ENCODE assay signal across 21 mouse cellular contexts in the genomic region with DNA sequence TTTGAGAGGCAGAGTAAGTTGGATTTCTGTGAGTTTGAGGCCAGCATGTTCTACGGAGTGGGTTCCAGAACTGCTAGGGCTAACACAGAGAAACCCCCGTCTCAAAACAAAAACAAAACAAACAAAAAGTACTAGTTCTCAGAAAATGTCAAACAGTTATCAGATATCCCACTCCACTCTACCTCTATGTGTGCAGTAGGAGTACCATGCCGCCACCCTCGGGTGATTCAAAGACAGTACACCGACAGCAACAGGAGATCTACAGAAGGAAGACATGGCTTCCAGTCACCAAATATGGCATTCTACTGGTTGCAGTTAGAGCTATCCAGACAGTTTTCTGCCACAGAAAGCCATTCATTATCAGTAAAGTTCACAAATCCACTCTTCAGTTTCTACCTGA. TPM values are rescaled to one million over a fixed set of nuclear protein-coding genes. Genes with fewer than 3 reads are reported as not detected.
DNase-seq lines count a peak whose midpoint lies in the region; ATAC-seq and TF ChIP-seq lines count a peak whose summit lies in the region.
"Had no signal": no experiment of that assay in that cellular context is flagged by ENCODE, and none has a peak within 500 bp of the region (broad histone marks: within the 10 kb centered on the region; RNA-seq: fewer than 3 reads in every experiment).

No protein-coding gene starts in this region.

- H3K4me3 ChIP-seq in heart, embryonic 13.5 days, result no peak overlapping the region
- no peak overlapping the region for H3K4me3 ChIP-seq in heart, embryonic 11.5 days (ENCODE audit: low read depth, low read length)
- H3K4me3 ChIP-seq in liver, postnatal 0 days (ENCODE audit: low read depth, low read length), result no peak overlapping the region
- H3K4me3 ChIP-seq in liver, embryonic 11.5 days (ENCODE audit: low read depth, low read length), result no peak overlapping the region
- H3K4me3 ChIP-seq: embryonic facial prominence, embryonic 10.5 days; erythroblast, embryonic 14.5 days; gastrocnemius, adult 2 months; heart, adult 2 months; limb, embryonic 10.5 days; liver, embryonic 15.5 days; megakaryocyte, embryonic 14.5 days had no signal

- H3K4me2 ChIP-seq in heart, embryonic 13.5 days, result no peak overlapping the region
- H3K4me2 ChIP-seq in heart, embryonic 11.5 days, result no peak overlapping the region
- H3K4me2 ChIP-seq in liver, postnatal 0 days (ENCODE audit: low read depth, low read length), result no peak overlapping the region
- no peak overlapping the region for H3K4me2 ChIP-seq in liver, embryonic 11.5 days
- H3K4me2 ChIP-seq: liver, embryonic 15.5 days had no signal

- peak; percentile 29; the same call in 1 of the 2 replicates for TF ChIP-seq CTCF in liver, postnatal 0 days (IDR thresholded peaks at IDR 0.05; ENCODE audit: low read depth)

- 73% methylated on average over 5 of the region's 5 CpGs for WGBS in heart, embryonic 13.5 days
- WGBS in heart, embryonic 11.5 days (ENCODE audit: insufficient replicate concordance), result 71% methylated on average over 5 of the region's 5 CpGs
- 70% methylated on average over 5 of the region's 5 CpGs for WGBS in liver, postnatal 0 days (ENCODE audit: insufficient replicate concordance)
- WGBS in liver, embryonic 11.5 days, result 67% methylated on average over 5 of the region's 5 CpGs

- H3K27ac ChIP-seq in heart, embryonic 13.5 days (replicated peaks), result peak overlapping the region; percentile 78; the same call in 1 of the 2 replicates
- no peak overlapping the region for H3K27ac ChIP-seq in heart, embryonic 11.5 days (ENCODE audit: low read depth, low read length)
- no peak overlapping the region for H3K27ac ChIP-seq in liver, postnatal 0 days (ENCODE audit: low read depth)
- no peak overlapping the region for H3K27ac ChIP-seq in liver, embryonic 11.5 days (ENCODE audit: low read depth, low read length)
- H3K27ac ChIP-seq: embryonic facial prominence, embryonic 10.5 days; limb, embryonic 10.5 days; liver, embryonic 15.5 days had no signal

- no peak for ATAC-seq in heart, embryonic 13.5 days (ENCODE audit: extremely low read depth, insufficient number of reproducible peaks, low FRiP score, low TSS enrichment)
- ATAC-seq in heart, embryonic 11.5 days (replicated peaks; ENCODE audit: insufficient number of reproducible peaks, low FRiP score, low TSS enrichment), result no peak
- ATAC-seq in liver, postnatal 0 days, result no peak
- no peak for ATAC-seq in liver, embryonic 11.5 days (replicated peaks; ENCODE audit: low FRiP score)
- ATAC-seq in monocyte, adult 5-6 weeks (replicated peaks; ENCODE audit: insufficient number of reproducible peaks, low FRiP score, low TSS enrichment, poor library complexity, severe bottlenecking), result no peak
- ATAC-seq: forebrain, embryonic 16.5 days had no signal

- H3K9ac ChIP-seq in heart, embryonic 13.5 days, result no peak overlapping the region
- no peak overlapping the region for H3K9ac ChIP-seq in heart, embryonic 11.5 days (ENCODE audit: low read depth, low read length)
- no peak overlapping the region for H3K9ac ChIP-seq in liver, postnatal 0 days (replicated peaks)
- H3K9ac ChIP-seq in liver, embryonic 11.5 days (ENCODE audit: low read depth, low read length), result no peak overlapping the region
- H3K9ac ChIP-seq: liver, embryonic 15.5 days had no signal

- peaks cover 34% of the 10 kb centered on the region for H3K4me1 ChIP-seq in heart, embryonic 13.5 days
- H3K4me1 ChIP-seq in heart, embryonic 11.5 days (ENCODE audit: control insufficient read depth, insufficient read depth, low read length), result peaks cover 21% of the 10 kb centered on the region
- H3K4me1 ChIP-seq in liver, postnatal 0 days (ENCODE audit: insufficient read depth), result peaks cover 13% of the 10 kb centered on the region; the same call in 1 of the 2 replicates
- H3K4me1 ChIP-seq in liver, embryonic 11.5 days (replicated peaks; ENCODE audit: control insufficient read depth, insufficient read depth, low read length), result no peaks in the 10 kb centered on the region
- H3K4me1 ChIP-seq: liver, embryonic 15.5 days had no signal

- H3K36me3 ChIP-seq in heart, embryonic 13.5 days, result 0 out of 2 replicates have a peak, but pooled peaks cover under 1% of the 10 kb centered on the region
- H3K36me3 ChIP-seq in heart, embryonic 11.5 days (ENCODE audit: control insufficient read depth, insufficient read depth, low read length), result no peaks in the 10 kb centered on the region
- H3K36me3 ChIP-seq in liver, postnatal 0 days (replicated peaks; ENCODE audit: insufficient read depth, low read length), result no peaks in the 10 kb centered on the region
- H3K36me3 ChIP-seq in liver, embryonic 11.5 days (ENCODE audit: control insufficient read depth, insufficient read depth, low read length), result no peaks in the 10 kb centered on the region
- H3K36me3 ChIP-seq: liver, embryonic 15.5 days had no signal

- no peaks in the 10 kb centered on the region for H3K27me3 ChIP-seq in heart, embryonic 13.5 days (replicated peaks)
- no peaks in the 10 kb centered on the region; the same call in 1 of the 2 replicates for H3K27me3 ChIP-seq in heart, embryonic 11.5 days (ENCODE audit: control insufficient read depth, insufficient read depth, low read length)
- H3K27me3 ChIP-seq in liver, postnatal 0 days (ENCODE audit: insufficient read depth, low read length), result no peaks in the 10 kb centered on the region
- no peaks in the 10 kb centered on the region for H3K27me3 ChIP-seq in liver, embryonic 11.5 days (replicated peaks; ENCODE audit: control insufficient read depth, insufficient read depth, low read length)
- H3K27me3 ChIP-seq: liver, embryonic 15.5 days; megakaryocyte, embryonic 14.5 days had no signal

- H3K9me3 ChIP-seq in heart, embryonic 13.5 days, result no peaks in the 10 kb centered on the region
- H3K9me3 ChIP-seq in heart, embryonic 11.5 days (replicated peaks; ENCODE audit: control insufficient read depth, low read length), result no peaks in the 10 kb centered on the region
- H3K9me3 ChIP-seq in liver, postnatal 0 days (ENCODE audit: low read length), result no peaks in the 10 kb centered on the region
- H3K9me3 ChIP-seq in liver, embryonic 11.5 days (ENCODE audit: control insufficient read depth, low read length), result no peaks in the 10 kb centered on the region
- H3K9me3 ChIP-seq: limb, embryonic 10.5 days; liver, embryonic 15.5 days; megakaryocyte, embryonic 14.5 days had no signal

- no peak for DNase-seq in liver, postnatal 0 days
- no peak for DNase-seq in liver, embryonic 11.5 days (ENCODE audit: low spot score)
- peak; percentile 78 for DNase-seq in CD4-positive, CD25-positive, alpha-beta regulatory T cell, adult 2 months (ENCODE audit: low read depth, low spot score)
- peak; percentile 63 for DNase-seq in naive thymus-derived CD4-positive, alpha-beta T cell, adult 2 months (ENCODE audit: low read depth)
- no peak for DNase-seq in embryo, embryonic 11 days
- DNase-seq: B cell, adult 2 months; cerebellum, postnatal 10 days; gastrocnemius, adult 2 months; heart, adult 2 months; kidney, postnatal 4 days; layer of hippocampus, postnatal 36 days had no signal

- no peak for TF ChIP-seq EP300 in liver, postnatal 0 days (IDR thresholded peaks at IDR 0.05; ENCODE audit: low read depth)

RNA-seq across cellular contexts. Expression of a gene that starts 21.7 kb away (rescaled TPM):
- 6.9 and 7.8 TPM in 2 replicates for polyA plus RNA-seq in heart, embryonic 13.5 days (2015; fragmentation: Nextera tagmentation; extraction: Ambion mirVana)
- polyA plus RNA-seq in heart, embryonic 11.5 days (2014; fragmentation: Nextera tagmentation; extraction: Ambion mirVana), result 5.8 and 6.1 TPM in 2 replicates
- polyA plus RNA-seq in liver, postnatal 0 days (2015; fragmentation: Nextera tagmentation; extraction: Ambion mirVana), result 3.8 and 4.3 TPM in 2 replicates
- polyA plus RNA-seq in liver, embryonic 11.5 days (2014; fragmentation: Nextera tagmentation; extraction: Ambion mirVana), result 4.1 and 4.5 TPM in 2 replicates
- total RNA-seq in monocyte, adult 5-6 weeks (2017), result 23.3 to 33.9 TPM (median 30.5 TPM) in 3 replicates
- total RNA-seq: MEL had no signal
- polyA plus RNA-seq: erythroblast, embryonic 14.5 days had no signal

RNA-seq across cellular contexts. Expression of a gene that starts 21.7 kb away (rescaled TPM):
- 1.7 and 2.1 TPM in 2 replicates for polyA plus RNA-seq in heart, embryonic 13.5 days (2015; fragmentation: Nextera tagmentation; extraction: Ambion mirVana)
- polyA plus RNA-seq in heart, embryonic 11.5 days (2014; fragmentation: Nextera tagmentation; extraction: Ambion mirVana), result 2.1 and 4.0 TPM in 2 replicates
- polyA plus RNA-seq in liver, postnatal 0 days (2015; fragmentation: Nextera tagmentation; extraction: Ambion mirVana), result 0.86 and 1.2 TPM in 2 replicates
- polyA plus RNA-seq in liver, embryonic 11.5 days (2014; fragmentation: Nextera tagmentation; extraction: Ambion mirVana), result 2.0 and 2.4 TPM in 2 replicates
- total RNA-seq in monocyte, adult 5-6 weeks (2017), result 12.8 to 26.5 TPM (median 21.5 TPM) in 3 replicates
- polyA plus RNA-seq: erythroblast, embryonic 14.5 days had no signal

RNA-seq across cellular contexts. Expression of a gene that starts 47.6 kb away (rescaled TPM):
- polyA plus RNA-seq in heart, embryonic 13.5 days (2015; fragmentation: Nextera tagmentation; extraction: Ambion mirVana), result 0.74 and 0.93 TPM in 2 replicates
- 1.2 and 1.4 TPM in 2 replicates for polyA plus RNA-seq in heart, embryonic 11.5 days (2014; fragmentation: Nextera tagmentation; extraction: Ambion mirVana)
- polyA plus RNA-seq in liver, postnatal 0 days (2015; fragmentation: Nextera tagmentation; extraction: Ambion mirVana), result 0.17 and 0.18 TPM in 2 replicates
- polyA plus RNA-seq in liver, embryonic 11.5 days (2014; fragmentation: Nextera tagmentation; extraction: Ambion mirVana), result 0.53 and 0.55 TPM in 2 replicates
- total RNA-seq in monocyte, adult 5-6 weeks (2017), result not detected in 3 replicates
- total RNA-seq: MEL had no signal
- polyA plus RNA-seq: erythroblast, embryonic 14.5 days had no signal

Comparison
In these comparisons a context has a peak if more than half of its experiments do, and no peak if none do; other contexts are left out.
1. DNase-seq: peak in CD4-positive, CD25-positive, alpha-beta regulatory T cell, adult 2 months (single experiment) and naive thymus-derived CD4-positive, alpha-beta T cell, adult 2 months (single experiment); none in liver, postnatal 0 days (single experiment), liver, embryonic 11.5 days (single experiment) and embryo, embryonic 11 days (single experiment).